Mouse (Mus musculus): Measurements from ENCODE around the gene Rftn2.

The Rftn2 gene

DNA sequence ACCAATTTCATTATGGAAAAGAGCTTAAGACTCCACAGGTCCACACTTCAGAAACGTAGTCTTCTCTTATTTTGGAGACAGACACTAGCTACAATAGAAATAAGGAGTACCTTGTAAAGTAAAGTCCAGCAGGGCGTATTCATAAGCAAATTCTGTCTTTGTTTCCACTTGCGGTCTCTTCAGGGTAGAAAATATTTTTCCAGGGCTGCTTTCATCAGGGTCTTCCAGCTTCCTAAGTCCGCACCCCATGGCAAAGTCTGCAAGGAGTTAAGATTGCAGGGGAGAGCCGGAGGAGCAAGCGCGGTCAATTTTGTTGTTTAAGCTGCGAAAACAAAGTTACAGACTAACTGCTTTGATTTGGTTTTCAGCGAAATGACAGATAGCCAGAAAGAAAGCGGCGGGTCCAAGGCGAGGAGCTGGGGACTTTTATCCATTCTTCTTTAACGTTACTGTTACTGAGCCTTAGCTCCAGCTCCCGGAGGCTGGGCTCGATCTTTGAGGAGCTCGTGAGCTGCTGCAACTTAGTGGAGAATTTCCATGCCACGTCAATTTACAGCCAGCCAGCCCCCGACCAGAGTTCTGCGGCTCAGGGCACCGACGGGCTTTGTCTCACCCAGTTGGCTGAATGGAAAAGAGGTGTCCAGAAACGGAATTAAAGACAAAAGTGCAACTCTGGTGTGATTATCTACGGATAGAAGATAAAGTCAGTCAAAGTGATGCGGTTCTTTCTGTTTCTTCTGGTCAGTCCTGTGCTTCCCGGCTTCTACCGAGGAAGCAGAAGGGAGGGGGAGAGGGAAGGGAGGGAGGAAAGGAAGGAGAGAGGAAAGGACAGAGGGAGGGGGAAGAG, at the start of gene Rftn2:
Gene Rftn2, minus strand, starts transcription at position 772 of the 847 bp plus-strand sequence.
- DNase-seq (ENCODE audit: low spot score in 2 of 2): no peak

GRCm38 (mm10) chr1:55265447-55265846, 38.9 kb upstream of the Rftn2 start:
- no peak for DNase-seq (ENCODE audit: low spot score in 2 of 2)

- DNase-seq (ENCODE audit: low spot score in 2 of 2): no peak
Measured at GRCm38 (mm10) chr1:55264385-55264784, 37.8 kb upstream of the Rftn2 start.

- DNase-seq (ENCODE audit: low spot score in 2 of 2): no peak
Measured at GRCm38 (mm10) chr1:55246374-55246773, 19.8 kb upstream of the Rftn2 start.

DNA sequence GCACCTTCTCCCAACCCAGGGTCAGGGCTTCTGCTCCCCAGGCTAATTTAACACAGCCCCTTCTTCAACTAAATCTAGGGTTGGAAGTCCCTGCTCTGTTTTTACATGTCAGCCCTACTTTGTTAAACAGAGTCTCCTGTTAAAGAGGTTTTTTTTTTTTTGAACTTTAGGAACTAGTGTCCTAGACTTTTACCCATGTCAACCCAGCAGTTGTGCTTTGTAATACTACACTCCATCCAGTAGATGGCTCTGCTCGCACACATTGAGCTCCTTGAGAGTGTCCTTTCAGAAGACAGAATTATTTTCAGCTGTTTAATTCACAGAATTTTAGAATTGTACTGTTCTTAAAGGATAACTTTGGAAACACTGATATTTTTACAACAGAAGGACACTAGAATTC, 12.7 kb upstream of the Rftn2 start:
- no peak for DNase-seq (ENCODE audit: low spot score in 2 of 2)

GRCm38 (mm10) chr1:55238496-55238895, 11.9 kb upstream of the Rftn2 start:
- no peak for DNase-seq (ENCODE audit: low spot score in 2 of 2)

- no peak for DNase-seq (ENCODE audit: low spot score in 2 of 2)
Measured at GRCm38 (mm10) chr1:55237643-55238161, 11.1 kb upstream of the Rftn2 start.

DNA sequence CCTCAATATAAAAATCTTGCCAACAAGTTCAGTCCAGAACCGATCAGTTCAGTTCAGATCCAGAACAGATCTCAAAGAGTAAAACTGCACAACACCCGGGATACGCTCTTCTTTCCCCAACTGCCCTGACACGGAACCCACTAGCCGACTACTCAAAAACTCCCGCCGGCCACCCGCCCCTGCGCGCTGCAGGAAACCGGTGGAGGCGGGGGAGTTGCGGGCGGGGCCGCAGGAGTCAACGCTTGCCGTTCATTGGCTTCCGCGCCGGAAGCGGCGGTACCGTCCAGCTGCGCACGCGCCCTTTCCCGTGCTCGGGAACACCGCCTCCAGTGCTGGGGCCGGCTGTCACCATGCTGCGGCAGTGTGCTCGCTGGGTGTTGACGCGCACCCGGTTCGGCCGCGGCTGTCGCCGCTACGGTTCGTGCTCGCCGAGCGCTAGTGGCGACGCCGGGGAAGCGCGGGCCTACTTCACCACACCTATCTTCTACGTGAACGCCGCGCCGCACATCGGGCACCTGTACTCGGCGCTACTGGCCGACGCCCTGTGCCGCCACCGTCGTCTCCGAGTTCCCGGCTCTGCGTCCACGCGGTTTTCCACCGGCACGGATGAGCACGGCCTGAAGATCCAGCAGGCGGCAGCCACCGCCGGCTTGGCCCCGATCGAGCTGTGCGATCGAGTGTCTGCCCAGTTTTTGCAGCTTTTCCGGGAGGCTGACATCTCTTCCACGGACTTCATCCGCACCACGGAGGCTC, 10.5 kb upstream of the Rftn2 start, which contains the start of gene Mars2:
Gene Mars2, plus strand, starts transcription at position 288 of the 753 bp plus-strand sequence.
- peak; percentile 91 to 95 for DNase-seq (ENCODE audit: low spot score in 2 of 2)

GRCm38 (mm10) chr1:55236487-55236886, 9.9 kb upstream of the Rftn2 start:
- DNase-seq (ENCODE audit: low spot score in 2 of 2): no peak

- no peak for DNase-seq (ENCODE audit: low spot score in 2 of 2)
Measured at GRCm38 (mm10) chr1:55234910-55235520, 8.4 kb upstream of the Rftn2 start.

DNA sequence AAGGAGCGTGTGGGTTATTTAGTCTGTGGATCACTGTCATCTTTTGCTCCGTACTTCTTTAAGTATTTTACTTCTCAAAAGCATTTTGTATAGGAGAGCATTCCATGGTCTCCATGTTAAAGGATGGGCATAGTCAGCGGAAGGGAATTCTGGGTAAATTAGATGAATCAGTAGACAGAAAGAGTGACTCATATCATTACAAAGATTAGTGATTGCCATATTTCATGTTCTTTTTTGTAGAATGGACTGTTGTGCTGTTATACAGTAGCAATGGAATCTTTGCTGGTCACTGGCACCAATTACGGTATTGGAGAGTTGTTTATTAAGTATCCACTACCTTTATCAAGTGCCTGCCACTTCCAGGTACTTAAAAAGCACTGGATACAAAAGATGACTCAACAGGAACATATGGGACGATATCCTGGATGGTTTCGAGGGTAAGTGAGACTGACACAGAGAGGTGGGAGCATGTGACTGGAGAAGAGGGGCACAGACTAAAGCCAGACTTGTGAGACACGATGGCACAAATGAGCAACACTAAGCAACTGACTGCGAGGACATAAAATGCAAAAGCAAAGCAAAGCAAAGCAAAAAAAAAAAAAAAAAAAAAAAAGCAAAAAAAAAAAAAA, 1.8 kb upstream of the Rftn2 start:
- no peak for DNase-seq (ENCODE audit: low spot score in 2 of 2)

DNA sequence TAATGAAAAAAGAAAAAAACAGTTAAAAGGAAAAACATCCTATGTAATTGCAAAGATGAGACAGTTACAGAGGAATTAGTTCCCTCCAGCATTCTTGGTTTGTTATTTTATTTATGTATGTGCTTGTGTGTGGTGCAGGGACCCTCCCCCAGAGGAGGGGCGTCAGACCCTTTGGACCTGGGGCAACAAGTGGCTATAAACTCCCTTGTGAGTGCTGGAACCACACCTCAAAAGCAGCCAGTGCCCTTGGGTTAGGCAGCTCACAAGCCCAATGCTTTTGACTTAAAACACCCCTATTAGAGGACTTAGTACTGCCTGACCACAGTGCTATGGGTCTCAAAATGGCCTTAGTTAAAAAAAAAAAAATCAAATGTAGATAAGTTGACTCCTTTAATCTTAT, 794 bp upstream of the Rftn2 start:
- no peak for DNase-seq (ENCODE audit: low spot score in 2 of 2)

DNA sequence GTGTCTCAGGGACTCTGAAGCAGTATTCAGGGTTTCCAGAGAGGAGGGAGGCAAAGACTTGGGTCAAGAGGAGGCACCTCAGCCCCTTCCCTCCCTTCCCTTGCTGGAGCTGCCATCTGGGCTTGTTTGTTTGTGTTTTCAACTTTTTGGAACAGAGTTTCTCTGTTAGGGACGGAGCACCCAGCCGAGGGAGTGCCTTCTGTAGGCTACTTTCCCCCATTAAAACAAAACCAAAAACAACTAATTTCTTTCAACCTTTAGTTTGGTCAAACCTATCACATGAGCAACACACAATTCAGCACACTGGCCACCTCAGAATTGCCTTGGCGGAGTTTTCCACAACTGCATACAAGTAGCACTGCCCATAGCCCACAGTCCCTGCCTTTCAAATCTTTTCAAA, 1.2 kb downstream of the Rftn2 start:
- DNase-seq (ENCODE audit: low spot score in 2 of 2): no peak

DNA sequence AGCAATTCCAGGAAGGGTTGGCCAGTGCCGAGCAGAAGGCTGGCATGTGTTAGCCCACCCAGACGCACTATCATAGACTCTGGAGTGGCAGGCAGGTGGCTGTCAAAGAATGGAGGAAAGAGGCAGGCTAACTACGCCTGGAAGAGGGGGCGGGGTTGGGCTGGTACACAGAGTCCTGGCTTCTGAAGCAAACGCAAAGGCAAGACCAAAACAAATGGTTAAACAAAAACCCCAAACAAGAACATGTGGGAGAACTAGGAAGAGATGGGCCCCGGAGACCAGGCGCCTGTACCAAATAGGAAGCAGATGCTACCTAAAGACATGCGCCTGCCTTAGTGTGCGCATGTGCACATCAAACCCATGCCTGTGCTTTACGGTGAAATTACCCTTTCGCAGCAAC, 2.5 kb downstream of the Rftn2 start:
- peak in 1 of 2 experiments; percentile 17 for DNase-seq (ENCODE audit: low spot score in 2 of 2)

GRCm38 (mm10) chr1:55223026-55223425, 3.6 kb downstream of the Rftn2 start:
- DNase-seq (ENCODE audit: low spot score in 2 of 2): no peak

GRCm38 (mm10) chr1:55221352-55221751, 5.2 kb downstream of the Rftn2 start:
- no peak for DNase-seq (ENCODE audit: low spot score in 2 of 2)

DNA sequence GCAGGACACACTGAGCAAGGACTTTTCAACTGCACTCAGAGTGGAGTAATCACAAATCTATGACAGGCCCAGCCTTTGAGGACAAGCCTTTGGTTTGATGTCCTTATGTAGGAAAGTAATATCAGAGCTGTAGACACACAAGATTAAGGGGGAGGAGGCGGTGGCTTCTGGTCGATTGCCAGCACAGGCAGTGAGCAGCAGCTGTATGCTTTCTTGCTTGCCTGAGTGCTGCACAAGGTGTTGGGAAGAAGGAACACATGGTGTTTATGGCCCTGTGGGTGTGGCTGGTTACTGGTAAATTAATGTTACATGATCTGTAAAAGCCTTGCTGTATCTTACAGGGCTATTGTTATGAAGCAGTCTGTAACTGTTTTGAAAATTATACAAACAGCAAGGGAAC, 9.4 kb downstream of the Rftn2 start:
- no peak for DNase-seq (ENCODE audit: low spot score in 2 of 2)

DNA sequence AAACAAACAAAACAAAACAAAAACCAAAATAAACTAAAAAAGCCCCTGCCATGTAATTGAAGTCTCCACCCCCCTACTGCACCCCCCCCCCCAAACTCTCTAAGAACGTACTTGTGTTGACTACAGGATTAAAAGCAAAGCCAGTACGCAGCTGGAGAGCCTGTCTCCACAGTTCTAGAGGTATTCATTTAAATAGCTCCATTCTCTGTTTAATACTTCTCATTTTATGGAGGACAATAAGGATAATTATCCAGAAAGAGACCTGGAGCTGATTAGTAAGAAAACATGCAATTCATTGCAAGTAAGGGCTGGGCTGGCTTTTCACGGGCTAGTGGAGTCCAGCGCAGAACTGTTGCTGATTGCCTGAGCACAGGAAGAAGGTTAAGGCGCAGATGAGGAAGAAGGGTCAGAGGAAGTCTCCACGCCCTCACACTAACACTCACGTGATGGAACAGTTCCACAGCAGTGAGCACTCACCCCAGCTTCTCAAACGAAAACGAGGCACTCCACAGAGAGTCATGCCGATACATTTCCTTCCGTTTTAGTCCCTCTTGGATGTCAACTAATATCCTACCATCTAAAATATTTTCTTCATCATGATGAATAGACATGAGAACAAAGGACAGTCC, 11.3 kb downstream of the Rftn2 start:
- no peak for DNase-seq (ENCODE audit: low spot score in 2 of 2)

GRCm38 (mm10) chr1:55213936-55214335, 12.6 kb downstream of the Rftn2 start:
- no peak for DNase-seq (ENCODE audit: low spot score in 2 of 2)

- DNase-seq (ENCODE audit: low spot score in 2 of 2): no peak
Measured at GRCm38 (mm10) chr1:55213475-55213874, 13.1 kb downstream of the Rftn2 start.

- DNase-seq (ENCODE audit: low spot score in 2 of 2): no peak
Measured at GRCm38 (mm10) chr1:55212771-55213170, 13.8 kb downstream of the Rftn2 start.
